Mouse (Mus musculus) megakaryocyte-erythroid progenitor cell, adult 5 weeks (primary cell): ENCODE measurements around the gene Zcchc18. TPM values are rescaled to one million over a fixed set of nuclear protein-coding genes. Genes with fewer than 3 reads are reported as not detected.

Source experiments
- polyA plus RNA-seq: library from polyadenylated mRNA; stranded (reverse); fragments of >175 nt; gene quantifications from 2 replicates; pipeline ENCODE4 v1.2.3, GENCODE M21; 2012

The Zcchc18 gene
- polyA plus RNA-seq: 0.04 and 0.06 TPM in 2 replicates

GRCm38 (mm10) chrX:136992978-136993547 is at the start of gene Zcchc18:
Zcchc18 (plus strand) TSS chrX:136993155.

GRCm38 (mm10) chrX:136975397-136975796 is 17.6 kb upstream of the Zcchc18 start, which contains the start of gene Tmsb15b2:
Tmsb15b2 (minus strand) TSS chrX:136975497.

GRCm38 (mm10) chrX:136976424-136977084 is 16.4 kb upstream of the Zcchc18 start, which contains the start of the genes Tmsb15l and Tmsb15b1:
Tmsb15l (minus strand) TSS chrX:136976869.
Tmsb15b1 (minus strand) TSS chrX:136976874.

GRCm38 (mm10) chrX:137038000-137038483 is 45.1 kb downstream of the Zcchc18 start, which contains the start of gene Slc25a53:
Slc25a53 (minus strand) TSS chrX:137038302.

Other genes starting within 250 kb of the Zcchc18 start
- gene Morf4l2, start 249.5 kb upstream of the Zcchc18 start, polyA plus RNA-seq: 379 and 463 TPM in 2 replicates
- not detected in 2 replicates for gene Glra4, start 213.0 kb upstream of the Zcchc18 start, polyA plus RNA-seq
- gene Plp1, start 170.5 kb upstream of the Zcchc18 start, polyA plus RNA-seq: 0.19 and 0.30 TPM in 2 replicates
- not detected in 2 replicates for gene Rab9b, start 124.4 kb upstream of the Zcchc18 start, polyA plus RNA-seq
- not detected in 2 replicates for gene H2bfm, start 65.8 kb upstream of the Zcchc18 start, polyA plus RNA-seq
- not detected in 2 replicates for gene Tmsb15b2, start 17.7 kb upstream of the Zcchc18 start, polyA plus RNA-seq
- not detected in 2 replicates for gene Tmsb15l, start 16.3 kb upstream of the Zcchc18 start, polyA plus RNA-seq
- gene Tmsb15b1, start 16.3 kb upstream of the Zcchc18 start, polyA plus RNA-seq: 0.19 TPM in 1 of 2 replicates, not detected in the other
- gene Slc25a53, start 45.1 kb downstream of the Zcchc18 start, polyA plus RNA-seq: 0.58 and 1.9 TPM in 2 replicates
- gene Fam199x, start 56.4 kb downstream of the Zcchc18 start, polyA plus RNA-seq: 0.95 and 0.99 TPM in 2 replicates
- gene Esx1, start 128.9 kb downstream of the Zcchc18 start, polyA plus RNA-seq: 0.04 and 0.41 TPM in 2 replicates